Mouse (Mus musculus) olfactory bulb, adult 2 months (tissue): ENCODE results near the gene Gm498. TPM values are rescaled to one million over a fixed set of nuclear protein-coding genes. Genes with fewer than 3 reads are reported as not detected.

Experiments
- H3K27ac ChIP-seq: fragments of 200-500 bp; 2 replicates; pipeline ENCODE4 v1.5.1; 2012; ENCODE audit warnings: low read depth, low read length; ENCODE audit not compliant: insufficient read depth
- H3K4me1 ChIP-seq: fragments of 200-500 bp; 2 replicates; pipeline ENCODE4 v1.6.1; 2012; ENCODE audit warnings: low read length; ENCODE audit not compliant: control insufficient read depth, insufficient read depth
- H3K4me3 ChIP-seq: fragments of 200-500 bp; 2 replicates; pipeline ENCODE4 v1.5.1; 2012; ENCODE audit warnings: mild to moderate bottlenecking, low read depth, low read length, moderate library complexity; ENCODE audit not compliant: insufficient read depth
- CTCF ChIP-seq: fragments of 200-500 bp; IDR thresholded peaks from 2 replicates; pipeline ENCODE4 v1.5.1; 2012; ENCODE audit warnings: low read depth, mild to moderate bottlenecking, low read length, moderate library complexity; ENCODE audit not compliant: insufficient read depth
- POLR2A ChIP-seq: fragments of 200-500 bp; IDR thresholded peaks from 2 replicates; pipeline ENCODE4 v1.6.1; 2012; ENCODE audit warnings: mild to moderate bottlenecking, low read depth, low read length, moderate library complexity; ENCODE audit not compliant: insufficient read depth
- WGBS: fragments of 180-500 bp; shearing (Covaris S2); methylation state at CpG from one replicate; pipeline ENCODE4 v1.1.7; 2018; 5-methylcytosine and 5-hydroxymethylcytosine counted together
- polyA plus RNA-seq: library from polyadenylated mRNA; stranded (reverse); fragments of >200 nt; gene quantifications from 2 replicates; pipeline ENCODE4 v1.2.4, GENCODE M21; 2012; ENCODE audit warnings: low replicate concordance; ENCODE audit not compliant: missing spikeins, insufficient read depth, insufficient read length

The Gm498 gene
- polyA plus RNA-seq, 1 experiment = not detected

GRCm38 (mm10) chr7:143848768-143849482 lies 17.7 kb upstream of the Gm498 start:
- Histone ChIP-seq H3K27ac (no peak overlapping the region), H3K4me3 (no peak overlapping the region), H3K4me1 (no peaks in the 10 kb centered on the region)
- 90% methylated on average over 8 of the region's 8 CpGs for WGBS
- TF ChIP-seq POLR2A = no peak
- TF ChIP-seq CTCF = no peak

- Histone ChIP-seq H3K27ac (no peak overlapping the region), H3K4me1 (no peaks in the 10 kb centered on the region), H3K4me3 (no peak overlapping the region)
- TF ChIP-seq CTCF (no peak), POLR2A (no peak)
- 96% methylated on average over 4 of the region's 4 CpGs for WGBS
Observed at GRCm38 (mm10) chr7:143868874-143869273, 2.2 kb downstream of the Gm498 start.

DNA sequence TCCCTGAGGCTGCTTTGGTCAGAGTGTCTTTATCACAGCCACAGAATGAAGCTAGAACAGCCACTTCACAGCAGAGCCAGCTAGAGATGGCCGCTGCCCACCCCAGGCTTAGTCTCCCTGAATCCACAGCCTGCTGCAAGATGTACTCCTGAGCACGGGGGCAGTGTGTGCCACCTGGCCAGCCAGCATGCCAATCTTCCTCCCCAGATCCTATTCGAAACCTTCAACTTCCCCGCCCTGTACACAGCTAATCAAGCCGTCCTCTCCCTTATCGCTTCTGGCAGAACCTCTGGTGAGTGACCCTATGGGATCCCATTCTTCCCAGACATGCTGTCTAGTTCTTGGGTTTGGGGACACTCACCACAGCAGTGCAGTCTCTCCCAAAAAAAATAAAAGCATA lies 17.1 kb downstream of the Gm498 start:
- TF ChIP-seq POLR2A (no peak), CTCF (no peak)
- Histone ChIP-seq H3K4me3 (no peak overlapping the region), H3K27ac (no peak overlapping the region), H3K4me1 (no peaks in the 10 kb centered on the region)
- 83% methylated on average over 6 of the region's 6 CpGs for WGBS

GRCm38 (mm10) chr7:143891146-143891545 lies 24.5 kb downstream of the Gm498 start:
- no peak overlapping the region for H3K4me3 ChIP-seq
- TF ChIP-seq CTCF = no peak
- no peak for TF ChIP-seq POLR2A
- no peaks in the 10 kb centered on the region for H3K4me1 ChIP-seq
- H3K27ac ChIP-seq = no peak overlapping the region
- WGBS = 48% methylated on average over 2 of the region's 2 CpGs

DNA sequence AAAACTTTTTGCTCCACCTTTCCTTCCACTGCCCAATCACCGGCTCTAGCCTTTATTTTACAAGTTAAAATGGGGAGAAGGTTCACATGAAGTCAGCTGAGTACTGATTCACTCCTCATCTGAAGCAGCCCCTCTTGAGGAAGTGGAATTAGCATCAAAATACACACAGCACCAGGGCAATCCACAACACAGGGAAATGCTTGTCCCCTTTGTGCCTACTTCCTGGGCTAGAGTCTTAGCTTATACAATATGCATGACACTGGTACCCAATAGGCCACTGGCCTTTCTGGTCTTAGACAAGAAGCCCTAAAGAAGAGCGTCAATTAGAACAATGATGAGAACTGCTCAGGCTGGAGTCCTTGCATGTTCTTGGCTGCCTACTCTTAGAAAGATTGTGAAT lies 25.7 kb downstream of the Gm498 start:
- Histone ChIP-seq H3K4me1 (no peaks in the 10 kb centered on the region), H3K4me3 (no peak overlapping the region), H3K27ac (no peak overlapping the region)
- no peak for TF ChIP-seq POLR2A
- no peak for TF ChIP-seq CTCF
- WGBS = 55% methylated on average over 2 of the region's 2 CpGs

- Histone ChIP-seq H3K4me3 (no peak overlapping the region), H3K4me1 (no peaks in the 10 kb centered on the region), H3K27ac (no peak overlapping the region)
- 27% methylated on average over 2 of the region's 2 CpGs for WGBS
- no peak for TF ChIP-seq POLR2A
- TF ChIP-seq CTCF = no peak
Observed at GRCm38 (mm10) chr7:143900667-143901066, 34.0 kb downstream of the Gm498 start.

DNA sequence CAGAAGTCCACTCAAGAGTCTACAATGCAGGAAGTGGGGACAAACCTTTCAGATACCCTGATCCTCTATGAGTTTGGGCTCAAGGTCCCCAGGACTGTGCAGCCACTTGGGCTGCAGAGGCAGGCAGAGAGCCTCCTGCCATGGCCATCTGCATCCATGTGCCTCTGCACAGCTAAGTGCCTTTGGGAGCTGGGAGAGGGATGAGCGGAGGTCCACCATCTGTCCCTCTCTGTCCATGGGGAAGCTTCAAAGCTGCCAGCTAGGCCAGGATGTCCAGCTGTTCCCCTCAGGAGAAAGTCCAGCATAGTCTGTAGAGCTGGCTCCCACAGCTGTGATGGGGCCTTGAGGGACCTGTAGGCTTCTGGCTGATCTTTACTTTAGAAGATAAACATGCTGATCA lies 38.5 kb downstream of the Gm498 start:
- 87% methylated on average over 1 of the region's 1 CpGs for WGBS
- Histone ChIP-seq H3K27ac (no peak overlapping the region), H3K4me3 (no peak overlapping the region), H3K4me1 (no peaks in the 10 kb centered on the region)
- TF ChIP-seq CTCF (no peak), POLR2A (no peak)

DNA sequence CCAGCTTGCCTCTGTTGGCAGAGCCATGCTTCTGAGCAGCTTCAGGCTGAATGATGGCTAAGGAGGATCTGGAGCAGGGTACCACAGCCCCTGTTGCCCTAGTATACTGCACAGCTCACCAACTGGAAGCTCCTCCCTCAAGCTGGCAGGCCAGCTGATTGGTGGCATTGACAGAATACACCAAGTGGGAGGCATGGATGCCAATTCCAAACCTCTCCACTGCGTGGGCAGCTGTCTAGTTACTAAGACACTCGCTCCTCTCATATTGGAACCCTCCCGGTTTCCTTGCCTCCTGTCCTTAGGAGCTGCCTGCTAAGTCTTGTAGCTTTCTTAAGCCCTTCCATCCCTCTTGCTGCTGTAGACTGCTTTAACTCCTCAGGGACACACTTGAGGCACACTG lies 39.0 kb downstream of the Gm498 start:
- no peaks in the 10 kb centered on the region for H3K4me1 ChIP-seq
- no peak for TF ChIP-seq POLR2A
- no peak for TF ChIP-seq CTCF
- WGBS = 57% methylated on average over 3 of the region's 3 CpGs
- no peak overlapping the region for H3K27ac ChIP-seq
- no peak overlapping the region for H3K4me3 ChIP-seq

DNA sequence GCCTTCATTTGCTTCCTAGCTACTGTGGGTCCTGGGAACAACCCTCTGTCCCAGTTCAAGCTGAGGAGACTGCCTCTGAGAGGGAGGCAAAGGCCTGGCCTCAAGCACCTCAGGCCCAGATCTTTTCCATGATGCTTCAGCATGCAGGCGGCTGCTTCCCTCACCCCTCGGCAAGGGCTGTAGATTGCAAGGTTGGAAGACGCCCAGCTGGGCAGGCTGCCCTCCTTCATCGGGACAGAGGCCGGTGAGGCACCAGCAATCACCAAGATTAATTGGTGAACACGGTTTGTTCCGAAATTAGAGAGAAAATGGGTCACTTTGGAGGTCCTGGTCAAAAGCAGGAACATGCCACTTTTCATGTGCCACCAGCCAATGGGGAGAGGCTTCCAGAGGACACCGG lies 47.0 kb downstream of the Gm498 start:
- Histone ChIP-seq H3K4me1 (no peaks in the 10 kb centered on the region), H3K4me3 (no peak overlapping the region), H3K27ac (no peak overlapping the region)
- no peak for TF ChIP-seq POLR2A
- TF ChIP-seq CTCF = no peak
- whole genome bisulfite sequencing = 52% methylated on average over 8 of the region's 8 CpGs

- H3K4me1 ChIP-seq = no peaks in the 10 kb centered on the region; the same call in 1 of the 2 replicates
- WGBS = 84% methylated on average over 3 of the region's 3 CpGs
- no peak for TF ChIP-seq CTCF
- TF ChIP-seq POLR2A = no peak
- no peak overlapping the region for H3K4me3 ChIP-seq
- H3K27ac ChIP-seq = no peak overlapping the region
Observed at GRCm38 (mm10) chr7:143919031-143919679, 52.5 kb downstream of the Gm498 start.
